Mouse (Mus musculus): Measurements from ENCODE around the gene Rftn1. TPM values are rescaled to one million over a fixed set of nuclear protein-coding genes. Genes with fewer than 3 reads are reported as not detected.

Rftn1 gene
- polyA plus RNA-seq, 1 experiment: 18.6 TPM

DNA sequence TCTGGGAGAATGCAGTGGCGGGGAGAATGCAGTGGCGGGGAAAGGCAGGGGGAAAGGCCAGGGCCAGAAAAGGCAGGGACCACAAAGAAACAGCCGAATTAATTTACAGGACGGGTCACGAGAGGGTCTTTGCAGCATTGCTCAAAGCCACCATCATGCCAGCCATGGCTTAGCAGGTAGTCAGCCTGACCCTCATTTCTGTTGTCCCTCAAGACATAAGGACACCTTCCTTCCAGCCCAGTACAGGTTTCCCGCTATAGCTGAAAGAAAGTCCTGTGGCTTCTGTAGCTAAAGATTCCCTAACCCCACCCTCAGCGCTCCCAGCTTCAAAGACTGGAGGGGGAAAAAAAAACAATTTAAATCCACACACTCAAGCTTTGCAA lies 184.1 kb downstream of the Rftn1 start:
- Histone ChIP-seq H3K4me1 (ENCODE audit: control insufficient read depth, insufficient read depth, low read length) (no peaks in the 10 kb centered on the region), H3K27ac (ENCODE audit: insufficient read depth, low read depth, low read length) (no peak overlapping the region), H3K4me3 (ENCODE audit: insufficient read depth, low read depth, low read length) (no peak overlapping the region), H3K36me3 (ENCODE audit: control insufficient read depth, insufficient read depth, low read length) (no peaks in the 10 kb centered on the region), H3K27me3 (replicated peaks; ENCODE audit: control insufficient read depth, insufficient read depth, low read length) (no peaks in the 10 kb centered on the region)
- TF ChIP-seq CTCF (conservative IDR thresholded peaks at IDR 0.05; ENCODE audit: insufficient read depth, insufficient read length, low read depth, low read length): no peak
- TF ChIP-seq POLR2A (IDR thresholded peaks at IDR 0.05; ENCODE audit: low read depth, low read length): no peak
- no peak for DNase-seq
- 61% methylated on average over 7 of the region's 7 CpGs for WGBS

DNA sequence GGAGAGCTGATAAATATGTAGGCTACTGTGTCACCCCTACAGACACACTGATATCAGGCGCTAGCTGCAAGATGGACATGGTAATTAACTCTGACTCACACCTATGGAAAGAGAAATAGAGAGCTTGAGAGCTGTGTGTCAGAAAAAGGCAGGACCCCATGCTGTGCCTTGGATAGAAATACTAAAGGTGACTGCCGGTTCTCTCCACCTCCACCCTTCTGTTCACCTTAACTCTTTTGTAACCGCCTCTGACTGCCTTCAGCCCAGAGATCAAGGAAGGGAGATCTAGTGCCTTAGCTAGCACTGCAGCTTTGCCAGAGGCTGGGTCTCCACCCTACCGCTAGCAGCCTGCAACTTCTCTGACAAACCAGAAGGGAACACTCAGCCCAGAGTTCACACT lies 187.3 kb downstream of the Rftn1 start:
- WGBS: 85% methylated on average over 4 of the region's 4 CpGs
- DNase-seq: no peak
- TF ChIP-seq CTCF (conservative IDR thresholded peaks at IDR 0.05; ENCODE audit: insufficient read depth, insufficient read length, low read depth, low read length): no peak
- no peaks in the 10 kb centered on the region for H3K36me3 ChIP-seq (ENCODE audit: control insufficient read depth, insufficient read depth, low read length)
- no peaks in the 10 kb centered on the region for H3K4me1 ChIP-seq (ENCODE audit: control insufficient read depth, insufficient read depth, low read length)
- no peaks in the 10 kb centered on the region for H3K27me3 ChIP-seq (replicated peaks; ENCODE audit: control insufficient read depth, insufficient read depth, low read length)
- H3K27ac ChIP-seq (ENCODE audit: insufficient read depth, low read depth, low read length): no peak overlapping the region
- no peak overlapping the region for H3K4me3 ChIP-seq (ENCODE audit: insufficient read depth, low read depth, low read length)

DNA sequence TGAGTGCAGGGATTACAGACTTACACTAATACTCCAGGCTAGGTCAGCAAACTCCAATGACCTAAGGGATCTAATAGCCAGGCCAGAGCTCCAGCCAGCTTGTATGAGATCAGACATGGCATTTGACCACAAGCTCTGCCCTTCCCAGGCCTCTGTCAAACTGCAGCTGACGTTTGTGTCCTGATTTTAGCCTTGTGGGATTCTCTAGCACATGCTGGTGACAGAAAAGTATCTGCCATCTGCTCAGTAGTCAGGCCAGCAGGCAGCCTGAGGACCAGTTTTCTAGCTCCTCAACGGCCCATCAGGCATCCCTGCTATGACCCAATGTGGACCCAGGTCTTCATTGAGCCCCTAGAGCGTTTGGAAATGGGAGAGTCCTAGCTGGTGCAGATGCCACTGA lies 188.3 kb downstream of the Rftn1 start:
- Histone ChIP-seq H3K4me3 (ENCODE audit: insufficient read depth, low read depth, low read length) (no peak overlapping the region), H3K27ac (ENCODE audit: insufficient read depth, low read depth, low read length) (no peak overlapping the region), H3K36me3 (ENCODE audit: control insufficient read depth, insufficient read depth, low read length) (no peaks in the 10 kb centered on the region), H3K4me1 (ENCODE audit: control insufficient read depth, insufficient read depth, low read length) (no peaks in the 10 kb centered on the region), H3K27me3 (replicated peaks; ENCODE audit: control insufficient read depth, insufficient read depth, low read length) (no peaks in the 10 kb centered on the region)
- 84% methylated on average over 3 of the region's 3 CpGs for WGBS
- no peak for DNase-seq
- TF ChIP-seq POLR2A (IDR thresholded peaks at IDR 0.05; ENCODE audit: low read depth, low read length): no peak
- no peak for TF ChIP-seq CTCF (conservative IDR thresholded peaks at IDR 0.05; ENCODE audit: insufficient read depth, insufficient read length, low read depth, low read length)

DNA sequence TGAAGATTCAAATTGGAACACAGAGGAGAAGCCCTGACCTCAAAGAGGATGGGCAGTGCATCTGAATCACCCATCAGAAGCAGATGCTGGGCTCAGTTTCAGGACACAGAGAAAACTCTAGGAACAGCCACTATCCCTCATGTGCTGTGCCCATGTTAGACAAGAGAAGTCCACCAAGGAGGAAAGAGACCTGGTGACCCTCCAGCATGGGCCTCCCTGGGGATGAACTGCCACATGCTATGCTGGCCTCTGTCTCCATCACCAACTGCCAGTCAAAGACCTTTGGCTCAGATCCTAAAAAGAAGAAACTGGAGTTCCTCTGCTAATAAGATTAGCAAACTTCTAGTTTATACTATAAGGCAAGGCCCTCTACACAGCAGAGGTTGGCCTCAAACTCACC lies 188.7 kb downstream of the Rftn1 start:
- no peak for DNase-seq
- Histone ChIP-seq H3K27ac (ENCODE audit: insufficient read depth, low read depth, low read length) (no peak overlapping the region), H3K4me1 (ENCODE audit: control insufficient read depth, insufficient read depth, low read length) (no peaks in the 10 kb centered on the region), H3K36me3 (ENCODE audit: control insufficient read depth, insufficient read depth, low read length) (no peaks in the 10 kb centered on the region), H3K27me3 (replicated peaks; ENCODE audit: control insufficient read depth, insufficient read depth, low read length) (no peaks in the 10 kb centered on the region), H3K4me3 (ENCODE audit: insufficient read depth, low read depth, low read length) (no peak overlapping the region)
- no peak for TF ChIP-seq CTCF (conservative IDR thresholded peaks at IDR 0.05; ENCODE audit: insufficient read depth, insufficient read length, low read depth, low read length)
- no peak for TF ChIP-seq POLR2A (IDR thresholded peaks at IDR 0.05; ENCODE audit: low read depth, low read length)

DNA sequence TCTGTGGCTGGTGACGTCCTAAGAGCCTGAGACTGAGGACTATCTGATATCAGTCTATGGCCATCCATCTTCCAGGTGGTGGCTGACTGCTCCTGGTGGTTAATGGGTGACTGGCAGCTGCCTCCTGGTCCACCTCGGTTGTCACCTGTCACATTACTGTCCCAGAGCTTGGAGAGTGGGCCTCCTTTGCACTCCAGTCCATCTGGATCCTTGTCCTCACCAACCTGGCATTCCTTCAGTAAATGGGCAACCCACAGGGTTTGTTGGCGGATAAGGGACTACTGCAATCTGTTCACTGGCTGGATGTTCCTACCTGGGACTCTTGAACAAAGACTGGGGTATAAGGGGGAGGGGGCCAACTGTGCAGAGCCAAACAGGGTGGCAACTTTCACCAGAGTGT lies 189.9 kb downstream of the Rftn1 start:
- H3K4me3 ChIP-seq (ENCODE audit: insufficient read depth, low read depth, low read length): no peak overlapping the region
- no peak for TF ChIP-seq CTCF (conservative IDR thresholded peaks at IDR 0.05; ENCODE audit: insufficient read depth, insufficient read length, low read depth, low read length)
- TF ChIP-seq POLR2A (IDR thresholded peaks at IDR 0.05; ENCODE audit: low read depth, low read length): no peak
- no peaks in the 10 kb centered on the region for H3K36me3 ChIP-seq (ENCODE audit: control insufficient read depth, insufficient read depth, low read length)
- WGBS: 87% methylated on average over 3 of the region's 3 CpGs
- no peaks in the 10 kb centered on the region for H3K27me3 ChIP-seq (replicated peaks; ENCODE audit: control insufficient read depth, insufficient read depth, low read length)
- no peak for DNase-seq
- H3K27ac ChIP-seq (ENCODE audit: insufficient read depth, low read depth, low read length): no peak overlapping the region
- no peaks in the 10 kb centered on the region for H3K4me1 ChIP-seq (ENCODE audit: control insufficient read depth, insufficient read depth, low read length)

DNA sequence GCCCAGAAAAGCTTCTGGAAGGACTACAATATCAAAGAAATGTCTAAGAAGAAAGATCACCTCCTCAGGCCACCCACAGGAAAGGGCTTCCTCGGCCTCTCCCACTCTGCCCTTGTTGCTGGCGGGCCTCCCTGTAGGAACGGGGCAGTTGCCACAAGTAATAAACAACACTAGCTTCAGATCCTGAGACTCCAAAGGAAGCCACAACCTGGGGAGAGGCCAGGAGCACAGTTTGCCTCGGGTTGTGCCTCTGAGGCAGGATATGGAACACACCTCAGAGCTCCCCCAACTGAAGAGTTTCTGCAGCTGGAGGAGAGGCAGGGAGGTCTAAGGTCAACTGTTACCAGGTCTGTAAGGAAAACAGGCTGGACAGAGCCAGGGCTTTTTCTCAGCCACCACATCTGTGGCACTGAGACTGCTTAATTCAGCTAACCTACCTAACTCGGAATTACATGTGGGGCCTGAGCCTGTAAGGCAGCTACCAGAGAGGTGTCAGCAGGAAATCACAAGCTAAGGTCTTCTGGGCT lies 193.8 kb downstream of the Rftn1 start:
- Histone ChIP-seq H3K27ac (ENCODE audit: insufficient read depth, low read depth, low read length) (no peak overlapping the region), H3K4me1 (ENCODE audit: control insufficient read depth, insufficient read depth, low read length) (no peaks in the 10 kb centered on the region), H3K36me3 (ENCODE audit: control insufficient read depth, insufficient read depth, low read length) (no peaks in the 10 kb centered on the region), H3K27me3 (replicated peaks; ENCODE audit: control insufficient read depth, insufficient read depth, low read length) (no peaks in the 10 kb centered on the region), H3K4me3 (ENCODE audit: insufficient read depth, low read depth, low read length) (no peak overlapping the region)
- DNase-seq: peak; percentile 33
- 42% methylated on average over 5 of the region's 5 CpGs for WGBS
- no peak for TF ChIP-seq CTCF (conservative IDR thresholded peaks at IDR 0.05; ENCODE audit: insufficient read depth, insufficient read length, low read depth, low read length)
- TF ChIP-seq POLR2A (IDR thresholded peaks at IDR 0.05; ENCODE audit: low read depth, low read length): no peak

DNA sequence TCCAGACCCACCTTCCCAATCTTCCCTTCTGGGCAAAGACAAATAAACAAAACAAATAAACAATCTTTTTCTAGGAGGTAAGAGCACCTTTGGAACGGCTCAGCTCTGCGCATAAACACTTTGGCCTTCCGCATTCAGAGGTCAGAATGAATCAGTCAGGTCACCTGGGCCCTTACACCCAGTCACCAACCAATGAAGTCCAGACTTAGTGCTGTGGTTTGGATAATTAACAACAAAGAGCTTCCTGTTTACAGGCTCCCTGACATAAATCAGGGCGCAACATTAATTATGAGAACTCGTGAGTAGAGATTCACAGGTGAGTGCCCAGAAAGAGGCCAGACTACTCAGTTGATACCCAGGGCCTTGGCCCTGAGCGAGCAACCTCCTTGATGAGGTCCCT lies 194.4 kb downstream of the Rftn1 start:
- no peak for TF ChIP-seq CTCF (conservative IDR thresholded peaks at IDR 0.05; ENCODE audit: insufficient read depth, insufficient read length, low read depth, low read length)
- no peak for TF ChIP-seq POLR2A (IDR thresholded peaks at IDR 0.05; ENCODE audit: low read depth, low read length)
- Histone ChIP-seq H3K27me3 (replicated peaks; ENCODE audit: control insufficient read depth, insufficient read depth, low read length) (no peaks in the 10 kb centered on the region), H3K27ac (ENCODE audit: insufficient read depth, low read depth, low read length) (no peak overlapping the region), H3K4me3 (ENCODE audit: insufficient read depth, low read depth, low read length) (no peak overlapping the region), H3K36me3 (ENCODE audit: control insufficient read depth, insufficient read depth, low read length) (no peaks in the 10 kb centered on the region), H3K4me1 (ENCODE audit: control insufficient read depth, insufficient read depth, low read length) (no peaks in the 10 kb centered on the region)
- 76% methylated on average over 6 of the region's 6 CpGs for WGBS
- DNase-seq: no peak

DNA sequence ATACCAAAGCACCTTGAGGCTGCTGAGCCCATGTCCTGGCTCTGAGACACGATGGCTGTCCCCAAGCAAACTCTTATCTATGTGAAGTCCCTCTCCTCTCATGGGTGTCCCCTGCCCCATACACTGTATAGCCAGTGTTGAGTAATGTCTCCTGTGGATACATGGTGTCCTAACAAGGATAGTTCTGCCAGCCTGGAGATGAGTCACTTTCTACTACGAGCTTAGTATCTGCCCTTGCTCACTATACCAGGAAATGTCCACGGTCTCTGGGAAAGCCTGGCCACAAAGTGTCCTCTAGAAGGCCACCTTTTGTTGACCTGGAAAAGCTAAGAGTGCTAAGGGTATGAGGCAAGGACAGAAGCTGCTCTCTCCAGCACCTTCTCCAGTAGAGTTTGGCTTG lies 195.2 kb downstream of the Rftn1 start:
- no peak overlapping the region for H3K4me3 ChIP-seq (ENCODE audit: insufficient read depth, low read depth, low read length)
- no peak for TF ChIP-seq CTCF (conservative IDR thresholded peaks at IDR 0.05; ENCODE audit: insufficient read depth, insufficient read length, low read depth, low read length)
- TF ChIP-seq POLR2A (IDR thresholded peaks at IDR 0.05; ENCODE audit: low read depth, low read length): no peak
- no peaks in the 10 kb centered on the region for H3K27me3 ChIP-seq (replicated peaks; ENCODE audit: control insufficient read depth, insufficient read depth, low read length)
- no peaks in the 10 kb centered on the region for H3K36me3 ChIP-seq (ENCODE audit: control insufficient read depth, insufficient read depth, low read length)
- H3K27ac ChIP-seq (ENCODE audit: insufficient read depth, low read depth, low read length): no peak overlapping the region
- 90% methylated on average over 3 of the region's 3 CpGs for WGBS
- DNase-seq: no peak
- H3K4me1 ChIP-seq (ENCODE audit: control insufficient read depth, insufficient read depth, low read length): no peaks in the 10 kb centered on the region
